Mouse (Mus musculus) kidney, adult 2 months (tissue): ENCODE results near the gene Acvr1b.

Experiments used
- CTCF ChIP-seq: fragments of 200-500 bp; conservative IDR thresholded peaks from 2 replicates; pipeline ENCODE4 v1.5.1; 2011; ENCODE audit warnings: low read depth, mild to moderate bottlenecking, control low read depth, low read length, moderate library complexity, mixed read lengths; ENCODE audit not compliant: insufficient read depth, insufficient read length
- POLR2A ChIP-seq: fragments of 200-500 bp; IDR thresholded peaks from one replicate; pipeline ENCODE4 v1.6.1; 2011; ENCODE audit warnings: low read depth, low read length, control low read depth

DNA sequence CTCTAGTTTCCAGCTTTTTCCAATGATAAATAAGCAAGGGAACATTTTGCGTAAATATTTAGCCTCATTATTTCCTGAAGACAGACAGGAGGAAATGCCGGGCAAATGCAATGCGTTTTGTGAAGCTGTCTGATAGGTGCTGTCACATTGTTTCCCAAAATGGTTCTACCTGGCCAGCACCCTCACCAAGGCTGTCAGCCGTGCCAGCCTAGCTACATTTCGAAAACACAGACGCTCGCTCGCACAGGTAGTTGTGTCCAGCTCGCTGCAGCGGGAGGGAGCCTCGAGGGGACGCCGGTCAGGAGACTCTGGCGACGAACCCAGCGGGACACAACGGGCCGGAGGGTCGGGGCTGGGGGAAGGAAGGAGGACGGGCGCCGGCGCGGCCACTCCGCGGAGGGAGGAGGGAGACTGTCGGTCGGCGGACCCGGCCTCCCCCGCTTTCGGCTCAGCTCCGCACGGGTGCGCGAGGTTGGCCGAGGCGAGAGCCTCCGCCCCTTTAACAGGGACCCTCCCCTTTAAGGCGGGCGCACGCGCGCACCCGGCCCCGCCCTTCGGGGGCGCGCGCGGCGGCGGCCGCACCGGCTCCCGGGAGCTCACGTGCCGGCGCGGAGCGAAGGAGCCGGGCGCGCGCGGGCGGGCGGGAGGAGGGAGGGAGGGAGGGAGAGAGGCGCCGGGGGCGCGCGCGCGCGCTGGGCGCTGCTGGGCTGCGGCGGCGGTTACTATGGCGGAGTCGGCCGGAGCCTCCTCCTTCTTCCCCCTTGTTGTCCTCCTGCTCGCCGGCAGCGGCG is at the start of gene Acvr1b:
- TF ChIP-seq CTCF = no peak
- peak; percentile 82 for TF ChIP-seq POLR2A
